Mouse (Mus musculus) retina, postnatal 7 days (tissue): ENCODE results near the gene Dzip1l.

Experiments used
- DNase-seq: peaks from one replicate; pipeline ENCODE4 v3.0.0-alpha.2; 2012; ENCODE audit warnings: low read depth, low spot score

The Dzip1l gene

DNA sequence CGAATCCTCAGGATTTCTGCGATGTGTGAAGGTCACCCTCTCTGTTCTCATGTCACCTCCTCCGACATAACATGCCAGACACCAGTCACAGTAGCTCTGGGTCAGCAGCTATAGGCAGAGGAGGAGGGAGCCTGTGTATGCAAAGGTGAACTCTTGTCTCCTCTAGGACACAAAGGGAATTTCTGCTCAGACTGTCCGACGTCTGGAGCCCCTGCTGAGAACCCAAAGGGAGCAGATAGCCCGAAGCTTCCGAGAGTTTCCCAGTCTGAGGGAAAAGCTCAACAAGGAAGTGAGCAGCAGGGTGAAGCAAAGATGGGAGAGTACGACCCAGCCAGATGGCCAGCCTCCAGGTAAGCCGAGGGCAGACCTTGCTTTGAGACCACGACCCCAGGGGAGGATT, 31.5 kb downstream of the Dzip1l start:
- no peak for DNase-seq

DNA sequence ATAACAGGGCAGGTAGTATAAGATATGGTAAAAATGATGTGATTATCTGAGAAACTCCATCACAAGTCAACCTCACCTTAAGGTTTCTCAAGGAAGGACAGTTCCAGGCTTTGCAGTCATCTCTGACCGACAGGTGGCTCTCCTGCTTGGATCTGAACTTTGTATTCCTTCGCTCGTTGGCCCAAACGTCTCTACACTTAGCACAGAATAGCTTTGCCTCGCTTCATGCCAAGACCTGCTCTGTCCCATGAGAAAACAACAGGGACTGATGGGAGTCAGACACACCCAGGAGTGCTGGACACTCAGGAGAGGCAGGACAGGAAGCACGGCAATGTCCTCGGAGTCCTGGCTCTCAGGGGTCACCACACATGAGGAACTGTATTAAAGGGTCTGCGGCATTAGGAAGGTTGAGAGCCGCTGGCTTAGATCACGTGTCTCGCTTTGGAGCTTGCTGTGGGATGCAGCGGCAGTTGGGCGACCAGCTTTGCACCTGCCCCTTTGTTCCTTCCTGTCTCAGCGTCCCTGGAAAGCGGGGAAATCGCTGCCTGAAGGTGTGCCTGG, 32.4 kb downstream of the Dzip1l start:
- no peak for DNase-seq

DNA sequence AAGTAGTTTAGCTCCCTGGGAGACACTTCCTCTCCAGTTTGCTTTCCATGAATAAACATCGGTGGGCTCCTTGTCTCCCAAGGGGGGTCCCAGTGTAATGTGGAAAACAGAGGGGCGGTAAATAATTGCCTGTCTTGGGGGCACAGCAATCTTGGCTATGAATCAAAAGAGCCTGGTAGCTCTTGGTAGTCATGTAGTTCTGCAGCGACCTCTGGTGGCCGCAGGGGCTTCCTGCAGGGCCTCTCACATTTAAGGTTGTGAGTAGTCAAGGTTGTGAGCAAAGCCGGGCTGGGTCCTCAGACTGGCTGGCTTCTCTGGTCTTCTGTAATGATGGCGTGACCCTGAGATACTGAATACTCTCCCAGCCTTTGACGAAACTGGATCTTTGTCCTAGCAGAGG, 33.1 kb downstream of the Dzip1l start:
- DNase-seq = peak; percentile 63

GRCm38 (mm10) chr9:99662887-99663286, 33.6 kb downstream of the Dzip1l start:
- no peak for DNase-seq

GRCm38 (mm10) chr9:99667596-99667995, 38.3 kb downstream of the Dzip1l start:
- DNase-seq = no peak

DNA sequence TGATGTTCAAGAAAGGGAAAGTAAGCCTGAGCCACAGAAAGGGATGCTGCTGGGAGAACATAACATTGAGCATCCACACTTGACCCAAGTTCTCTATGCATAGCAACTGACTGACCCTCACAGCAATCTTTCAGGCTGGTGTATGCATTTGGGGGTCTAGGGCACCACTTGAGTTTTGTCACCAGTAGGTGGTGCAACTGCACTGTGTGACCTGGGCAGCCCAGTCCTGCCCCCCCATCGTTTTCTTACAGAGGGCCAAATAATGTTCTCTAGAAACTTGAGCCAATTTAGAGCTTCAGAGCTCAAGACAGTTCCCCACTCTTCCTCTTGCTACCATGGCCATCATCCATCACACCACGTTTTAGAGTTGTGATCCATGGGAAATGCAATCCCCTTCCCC, 42.3 kb downstream of the Dzip1l start:
- no peak for DNase-seq

DNA sequence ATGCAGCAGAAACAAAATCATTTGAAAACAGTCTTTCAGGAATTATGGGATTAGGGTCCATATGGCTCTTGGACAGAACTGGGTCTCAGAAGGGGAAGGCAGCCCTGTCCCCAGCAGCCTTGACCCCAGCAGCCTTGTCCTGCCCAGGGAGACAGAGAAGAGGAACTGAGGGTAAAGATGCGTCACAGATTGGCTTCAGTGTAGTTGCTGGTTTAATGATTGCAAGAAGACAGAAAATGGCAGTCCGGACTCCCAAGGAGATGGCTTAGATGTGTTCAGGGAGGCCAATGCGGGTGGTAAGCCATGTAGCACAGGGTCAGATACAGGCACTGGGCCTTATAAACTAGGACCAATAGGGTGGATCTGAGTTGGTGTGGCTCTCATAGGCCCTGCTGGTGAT, 46.4 kb downstream of the Dzip1l start:
- DNase-seq = no peak

DNA sequence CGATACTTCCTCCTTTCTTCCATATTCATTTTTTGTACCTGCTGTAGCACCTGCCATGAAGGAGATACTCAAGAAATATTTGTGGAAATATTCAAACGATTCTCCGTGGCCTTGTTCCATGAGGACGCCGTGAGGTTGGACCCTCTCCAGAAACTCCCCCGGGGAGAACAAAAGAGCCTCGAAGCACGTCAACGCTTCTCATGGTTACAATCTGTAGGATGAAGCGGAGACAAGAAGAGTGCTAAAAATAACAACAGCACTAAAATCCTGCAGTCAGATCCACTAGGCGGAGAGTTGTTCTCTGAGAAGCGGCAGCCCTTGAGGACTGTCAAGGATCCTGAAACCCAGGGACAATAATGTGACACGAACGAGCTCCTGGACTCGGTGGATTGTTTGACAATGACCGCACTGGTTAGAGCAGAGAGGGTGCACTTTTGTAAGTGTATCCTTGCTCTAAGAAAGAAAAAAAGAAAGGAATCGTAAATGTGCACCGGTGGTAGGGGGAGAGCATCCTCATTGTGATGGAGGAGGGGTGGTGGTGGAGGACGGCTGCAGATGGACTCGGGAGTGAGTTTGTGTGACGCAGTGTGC, 52.8 kb downstream of the Dzip1l start:
- no peak for DNase-seq

DNA sequence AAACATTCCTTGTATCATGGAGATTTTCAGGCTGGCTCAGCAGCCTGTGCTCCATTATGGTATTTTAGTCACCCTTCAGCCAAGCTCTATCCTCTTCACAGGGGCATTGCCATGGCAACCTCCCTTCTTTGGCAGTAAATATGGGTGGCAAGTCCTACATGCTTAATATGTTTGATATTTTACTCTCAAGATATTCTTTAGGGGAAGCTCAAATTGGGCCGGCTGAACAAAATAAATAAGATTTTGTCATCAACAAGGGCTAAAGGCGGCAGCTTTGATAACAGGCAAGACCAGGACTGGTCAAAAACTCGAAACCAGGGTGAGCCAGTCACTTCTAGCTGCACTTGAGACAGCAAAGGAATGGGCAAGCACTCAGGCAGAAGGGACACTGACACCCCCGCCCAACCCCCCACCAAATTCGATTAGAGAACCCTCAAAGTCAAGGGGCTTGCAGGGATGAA, 55.8 kb downstream of the Dzip1l start:
- DNase-seq = no peak

DNA sequence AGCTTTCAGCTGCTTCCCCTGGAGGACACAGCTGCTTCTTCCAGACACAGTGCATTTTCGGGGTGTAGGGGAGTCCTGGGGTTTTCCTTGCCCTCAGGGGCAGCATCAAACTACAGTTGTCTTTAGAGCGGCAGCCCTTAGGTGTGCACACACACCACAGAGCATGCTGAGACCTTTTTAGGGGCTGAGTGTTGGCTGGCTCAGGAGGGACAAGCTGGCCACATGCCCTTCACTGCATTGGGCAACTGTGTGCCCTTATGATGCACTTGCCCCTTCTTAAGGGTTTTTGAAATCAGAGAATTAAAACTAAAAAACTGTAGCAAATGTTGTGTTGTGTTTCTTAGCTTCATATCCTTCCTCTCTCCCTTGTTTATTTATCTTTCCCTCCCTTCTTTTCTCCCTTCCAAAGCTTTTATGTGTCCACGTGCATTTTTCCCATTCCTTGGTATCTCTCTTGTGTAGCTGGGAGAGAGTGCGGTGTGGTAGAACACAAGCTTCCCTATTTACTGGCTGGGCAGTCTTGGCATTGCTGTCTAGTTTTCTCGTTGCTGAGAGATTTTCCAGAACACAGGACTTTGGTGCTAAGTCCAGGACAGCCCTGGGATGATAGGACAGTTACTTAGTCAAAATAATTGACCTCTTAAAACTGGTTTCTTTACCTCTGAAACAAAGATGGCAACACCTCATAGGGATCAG, 56.4 kb downstream of the Dzip1l start:
- no peak for DNase-seq

- DNase-seq = no peak
Observed at GRCm38 (mm10) chr9:99689796-99690195, 60.5 kb downstream of the Dzip1l start.

- no peak for DNase-seq
Observed at GRCm38 (mm10) chr9:99690386-99690785, 61.1 kb downstream of the Dzip1l start.

DNA sequence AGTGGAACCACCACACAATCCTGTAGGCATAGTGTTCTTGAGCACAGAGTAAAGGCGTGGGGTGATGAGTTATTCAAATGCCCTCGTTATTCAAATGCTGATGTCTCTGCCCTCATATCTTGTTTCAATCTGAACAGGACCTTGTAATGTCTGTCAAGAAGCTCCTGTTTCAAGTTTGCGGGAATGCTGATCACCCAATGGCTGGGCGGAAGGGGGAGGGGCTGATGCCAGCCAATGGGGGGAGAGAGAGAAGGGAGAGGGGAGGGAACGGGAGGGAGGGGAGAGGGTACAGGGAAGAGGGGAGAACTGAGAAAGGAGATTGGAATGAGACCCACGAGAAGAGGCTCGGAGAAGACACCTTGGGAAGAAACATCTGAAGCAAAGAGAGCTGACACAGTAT, 65.7 kb downstream of the Dzip1l start:
- no peak for DNase-seq

DNA sequence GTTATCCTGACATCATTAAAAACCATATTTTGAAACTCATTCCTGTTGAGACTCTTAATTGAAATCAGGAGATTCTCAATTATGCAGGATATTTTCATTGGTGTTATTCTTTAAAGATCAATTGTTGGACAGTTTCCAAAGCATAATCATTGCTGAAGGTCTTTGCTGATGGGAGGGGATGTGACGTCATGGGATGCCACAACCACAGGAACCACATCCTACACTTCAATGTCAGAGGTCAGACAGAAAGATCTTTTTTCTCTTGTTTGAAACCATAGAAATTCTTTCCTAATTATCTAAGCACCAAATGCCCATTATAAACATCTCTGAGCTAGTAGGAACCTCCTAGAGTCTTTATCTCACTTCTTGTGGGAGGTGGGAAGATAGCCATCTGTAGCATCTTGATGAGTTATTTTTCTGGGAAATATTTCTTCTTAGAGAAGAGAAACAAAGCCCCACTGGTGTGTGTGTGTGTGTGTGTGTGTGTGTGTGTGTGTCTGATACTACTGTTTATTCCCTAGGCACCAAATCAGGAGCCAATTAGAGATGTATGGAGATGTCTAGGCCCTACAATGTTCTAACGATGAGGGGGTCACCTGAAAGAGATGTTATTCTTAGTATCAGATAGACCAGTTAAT, 70.6 kb downstream of the Dzip1l start:
- no peak for DNase-seq

DNA sequence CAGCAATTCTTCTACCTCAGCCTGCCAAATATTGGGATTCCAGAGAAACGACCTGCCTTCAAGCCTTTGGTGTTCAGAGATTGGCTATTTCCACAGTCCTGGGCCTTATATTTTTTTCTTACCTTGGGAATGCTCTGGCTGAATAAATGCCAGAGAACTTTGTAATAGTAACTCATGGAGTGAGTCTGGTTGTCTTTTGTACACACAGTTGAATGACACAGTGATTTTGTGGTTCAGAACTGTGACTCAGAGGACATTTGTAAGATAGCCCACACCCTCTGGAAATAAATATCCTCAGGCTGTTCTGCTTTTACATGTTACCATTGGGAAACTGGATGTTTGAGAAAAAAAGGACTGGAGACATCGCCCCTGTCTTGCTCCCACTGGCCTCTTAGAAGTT, 71.9 kb downstream of the Dzip1l start:
- DNase-seq = no peak

- no peak for DNase-seq
Observed at GRCm38 (mm10) chr9:99702215-99702614, 72.9 kb downstream of the Dzip1l start.

DNA sequence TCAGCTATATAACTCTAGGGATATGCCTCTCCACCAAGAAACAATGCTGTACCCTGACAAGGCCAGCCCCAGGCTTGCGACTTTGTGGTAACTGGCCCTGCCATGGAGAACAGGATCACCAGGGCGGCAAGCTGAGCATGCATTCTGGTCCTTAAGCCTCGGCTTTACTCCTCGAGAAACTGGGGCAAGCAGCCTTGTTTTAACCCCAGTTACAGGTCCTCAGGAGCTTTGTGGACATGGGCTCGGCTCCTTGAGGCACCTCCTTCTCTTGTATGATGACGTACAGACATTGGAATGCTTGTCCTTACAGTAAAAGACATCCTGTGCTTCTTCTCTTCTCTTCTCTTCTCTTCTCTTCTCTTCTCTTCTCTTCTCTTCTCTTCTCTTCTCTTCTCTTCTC, 74.4 kb downstream of the Dzip1l start:
- DNase-seq = no peak

- DNase-seq = no peak
Observed at GRCm38 (mm10) chr9:99706264-99706663, 77.0 kb downstream of the Dzip1l start.

DNA sequence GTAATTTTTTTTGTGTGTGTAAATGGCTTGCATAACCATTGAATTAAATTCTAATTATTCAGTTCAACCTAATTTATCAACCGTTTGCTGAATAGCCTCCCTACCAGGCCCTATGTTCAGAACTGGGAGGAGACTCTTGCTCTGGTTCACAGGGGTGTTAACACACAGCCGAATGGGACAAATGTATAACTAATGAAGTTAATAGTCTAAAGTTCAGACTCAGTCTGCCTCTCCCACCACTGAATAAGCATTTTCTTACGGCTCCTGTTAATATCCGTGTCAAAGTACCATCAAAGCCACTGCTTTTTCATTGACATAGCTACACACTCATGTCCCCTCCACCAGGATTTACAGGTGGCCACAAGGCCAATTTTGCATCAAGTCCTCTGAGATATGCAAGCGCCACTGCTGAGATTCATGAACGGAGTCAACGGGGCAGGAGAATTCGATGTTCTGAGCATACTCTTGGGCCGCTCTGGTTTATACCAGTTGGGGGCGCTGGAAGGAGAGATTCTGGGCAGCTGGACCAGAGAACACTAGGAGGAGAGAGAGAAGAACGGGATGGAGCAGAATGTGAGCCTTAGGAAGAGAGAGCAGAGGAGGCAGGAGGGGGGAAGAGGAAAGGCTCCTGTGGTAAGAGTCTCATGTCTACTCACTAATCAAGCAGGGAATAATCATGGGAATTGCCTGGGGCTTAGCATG, 78.3 kb downstream of the Dzip1l start:
- no peak for DNase-seq

DNA sequence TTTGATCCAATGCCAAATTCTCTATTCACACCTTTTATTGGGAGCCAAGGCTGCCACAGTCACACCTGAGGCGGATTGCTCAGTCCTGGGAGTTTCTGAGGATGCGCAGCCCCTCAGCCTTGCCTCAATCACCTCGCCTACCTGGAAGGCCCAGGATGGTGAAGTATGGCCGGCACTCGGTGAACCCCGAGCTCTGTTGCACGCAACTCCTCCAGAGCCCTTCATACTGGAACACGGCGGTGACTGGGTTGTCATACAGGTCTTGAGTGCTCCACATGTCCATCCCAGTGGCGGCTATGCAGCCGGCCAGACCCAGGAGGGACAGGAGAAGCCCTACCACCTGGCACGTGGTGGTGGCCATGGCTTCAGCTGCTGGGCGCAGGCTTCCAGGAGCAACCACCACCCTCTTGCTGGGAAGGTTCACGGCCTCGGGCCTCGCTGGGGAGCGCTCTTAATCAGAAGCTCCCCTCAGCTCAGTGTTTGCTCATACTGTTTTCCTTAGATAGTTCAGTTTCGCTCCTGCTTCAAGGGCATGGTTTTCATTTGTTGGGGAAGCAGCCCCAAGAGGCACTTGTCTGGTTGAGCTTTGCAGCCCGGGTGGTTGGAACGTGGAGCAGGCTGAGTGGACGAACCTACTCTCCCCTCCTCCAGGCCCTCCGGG, 80.4 kb downstream of the Dzip1l start:
- no peak for DNase-seq

- DNase-seq = no peak
Observed at GRCm38 (mm10) chr9:99710297-99710696, 81.0 kb downstream of the Dzip1l start.

DNA sequence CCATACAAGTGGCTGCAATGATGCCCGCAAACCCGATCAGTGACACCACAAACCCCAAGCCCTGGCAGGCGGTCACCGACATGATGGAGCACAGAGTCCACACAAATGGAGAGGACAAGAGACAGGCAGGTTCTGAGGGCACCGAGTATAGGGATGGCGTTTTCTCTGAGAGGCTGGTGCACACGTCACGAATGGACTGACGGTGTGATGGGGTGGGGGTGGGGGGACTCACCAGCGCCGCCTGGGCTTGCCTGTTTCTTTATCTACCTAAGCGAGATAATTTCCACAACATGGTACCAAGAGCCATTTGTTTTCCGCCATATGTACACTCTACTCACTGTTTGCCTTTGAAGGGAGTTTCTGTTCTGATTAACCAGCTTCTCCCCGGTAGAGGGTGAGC, 87.8 kb downstream of the Dzip1l start, which contains the start of gene Cldn18:
Cldn18 (minus strand) TSS at position 134 of the 400 bp plus-strand sequence.
- DNase-seq = no peak
